Mouse (Mus musculus): ENCODE results near the gene Aldh3a2. TPM values are rescaled to one million over a fixed set of nuclear protein-coding genes. Genes with fewer than 3 reads are reported as not detected.
A peak's percentile ranks its signal among the peaks of the same experiment; 100 is the strongest.
"Not testable (repeated sequence)": the region's sequence is repeated elsewhere in the genome, so short reads cannot be mapped to it uniquely, and the experiment has no call there.

The Aldh3a2 gene
- total RNA-seq, 2 experiments from 2014 or later, result 43.4 to 43.6 TPM

DNA sequence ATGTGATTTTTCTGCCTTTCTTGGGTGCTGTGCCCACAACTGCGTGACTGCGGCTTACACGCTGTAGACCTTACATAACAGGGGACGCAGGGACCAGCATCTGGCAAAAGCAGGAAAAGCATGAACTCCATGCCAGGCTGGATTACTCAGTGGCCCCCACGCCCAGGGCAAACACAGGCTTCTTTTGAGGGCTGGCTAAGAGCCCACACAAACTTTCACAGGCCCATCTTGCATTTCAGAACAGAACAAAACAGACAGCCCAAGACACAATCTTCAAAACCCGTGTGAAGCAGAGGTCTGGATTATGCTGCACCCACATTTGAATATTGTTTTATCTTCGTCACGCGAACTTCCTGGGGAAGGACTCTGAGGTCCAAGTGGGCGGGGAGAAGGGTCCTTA is 58.9 kb downstream of the Aldh3a2 start:
- no peak for DNase-seq

DNA sequence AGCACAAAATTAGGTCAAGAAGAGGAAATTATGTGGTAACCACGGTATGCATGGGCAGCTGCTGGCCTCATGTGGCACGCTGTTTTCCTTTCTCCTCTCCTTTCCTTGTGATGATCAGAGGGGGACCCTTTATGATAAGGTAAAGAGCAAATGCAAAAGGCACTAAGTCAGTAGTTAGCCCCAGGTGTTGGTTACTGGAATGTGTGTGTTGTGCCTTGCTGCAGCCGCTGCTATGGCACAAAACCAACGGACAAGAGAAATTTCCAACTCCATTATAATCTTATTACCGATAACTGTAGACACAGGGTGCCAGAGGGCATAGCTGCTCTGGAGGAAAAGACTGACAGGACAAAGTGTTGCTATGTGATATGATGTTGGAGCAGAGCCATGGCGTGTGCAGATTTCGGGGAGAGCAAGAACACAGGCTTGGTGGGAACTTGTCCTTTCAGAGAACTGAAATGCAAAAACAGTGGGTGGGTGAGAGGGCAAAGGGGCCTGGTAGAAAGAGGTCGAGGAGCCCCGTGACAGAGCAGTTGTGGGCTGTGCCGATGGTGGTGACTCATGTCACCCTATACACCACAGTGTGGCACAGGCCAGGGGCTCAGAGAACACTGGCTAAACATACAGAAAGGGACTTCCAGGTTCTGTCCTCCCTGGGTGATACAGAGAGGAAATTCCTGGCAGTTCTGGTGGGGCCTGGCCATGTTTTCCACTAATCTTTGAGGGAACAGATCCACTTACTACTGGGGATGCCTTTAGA is 59.6 kb downstream of the Aldh3a2 start, which contains the start of gene Aldh3a1:
TSS of gene Aldh3a1 (plus strand) at position 51 of the 760 bp plus-strand sequence.
- peak; percentile 33 for DNase-seq

- no peak for DNase-seq
Measured at GRCm38 (mm10) chr11:61206136-61206535, 61.1 kb downstream of the Aldh3a2 start.

DNA sequence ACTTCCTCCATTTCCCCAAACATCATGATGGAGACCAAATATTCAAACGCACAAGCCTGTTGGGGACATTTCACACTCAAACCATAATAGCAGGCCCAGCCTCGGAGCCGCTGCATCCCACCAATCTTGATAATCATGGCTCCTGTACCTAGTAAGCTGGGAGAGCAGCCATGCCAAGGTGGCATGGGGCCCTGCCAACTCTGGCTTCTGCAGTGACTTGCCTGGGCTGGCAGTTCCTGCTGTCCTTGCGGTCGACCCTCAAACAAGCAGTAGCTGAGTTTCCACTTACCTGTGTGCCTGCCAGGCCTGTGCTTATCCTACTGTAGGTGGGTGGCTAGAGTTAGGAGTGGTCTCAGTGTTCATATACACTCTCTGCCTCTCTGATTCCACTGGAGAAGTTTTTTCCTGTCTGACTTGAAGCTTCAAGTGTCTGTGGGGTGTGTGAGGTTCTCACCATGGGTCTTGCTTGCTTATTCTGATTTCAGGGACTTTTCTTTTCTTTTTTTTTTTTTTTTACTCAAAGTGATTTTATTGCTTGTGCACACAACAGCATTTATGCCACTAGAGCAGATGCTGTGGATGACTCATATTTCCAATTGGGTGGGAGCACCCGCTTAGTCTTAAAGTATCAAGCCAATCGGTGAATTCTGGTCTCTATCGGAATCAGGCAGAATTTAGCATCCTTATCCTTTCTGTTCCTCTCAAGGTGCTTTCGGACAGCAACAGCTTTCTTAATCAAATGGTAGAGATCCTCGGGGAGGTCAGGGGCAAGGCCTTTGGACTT is 61.9 kb downstream of the Aldh3a2 start:
- DNase-seq, result no peak

GRCm38 (mm10) chr11:61202810-61203209 is 64.5 kb downstream of the Aldh3a2 start:
- no peak for DNase-seq

DNA sequence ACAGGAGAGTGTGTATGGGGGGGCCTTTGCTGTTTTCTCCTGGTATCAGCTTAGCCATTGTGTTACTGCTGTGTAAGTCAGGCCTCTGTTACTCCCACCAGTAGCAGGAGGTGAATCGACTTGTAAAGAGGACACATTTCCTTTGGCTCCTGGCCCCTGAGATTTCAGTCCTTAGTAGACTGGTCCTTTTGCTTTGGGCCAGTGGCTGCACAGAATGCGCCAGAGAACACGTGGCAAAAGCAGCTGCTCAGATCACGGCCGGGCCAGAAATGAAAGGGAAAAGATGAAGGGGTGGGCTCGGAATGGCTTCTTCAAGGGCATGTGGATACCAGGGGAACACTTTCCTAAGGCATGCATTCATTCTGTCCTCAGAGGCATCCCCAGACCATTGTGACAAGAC is 65.1 kb downstream of the Aldh3a2 start:
- no peak for DNase-seq

DNA sequence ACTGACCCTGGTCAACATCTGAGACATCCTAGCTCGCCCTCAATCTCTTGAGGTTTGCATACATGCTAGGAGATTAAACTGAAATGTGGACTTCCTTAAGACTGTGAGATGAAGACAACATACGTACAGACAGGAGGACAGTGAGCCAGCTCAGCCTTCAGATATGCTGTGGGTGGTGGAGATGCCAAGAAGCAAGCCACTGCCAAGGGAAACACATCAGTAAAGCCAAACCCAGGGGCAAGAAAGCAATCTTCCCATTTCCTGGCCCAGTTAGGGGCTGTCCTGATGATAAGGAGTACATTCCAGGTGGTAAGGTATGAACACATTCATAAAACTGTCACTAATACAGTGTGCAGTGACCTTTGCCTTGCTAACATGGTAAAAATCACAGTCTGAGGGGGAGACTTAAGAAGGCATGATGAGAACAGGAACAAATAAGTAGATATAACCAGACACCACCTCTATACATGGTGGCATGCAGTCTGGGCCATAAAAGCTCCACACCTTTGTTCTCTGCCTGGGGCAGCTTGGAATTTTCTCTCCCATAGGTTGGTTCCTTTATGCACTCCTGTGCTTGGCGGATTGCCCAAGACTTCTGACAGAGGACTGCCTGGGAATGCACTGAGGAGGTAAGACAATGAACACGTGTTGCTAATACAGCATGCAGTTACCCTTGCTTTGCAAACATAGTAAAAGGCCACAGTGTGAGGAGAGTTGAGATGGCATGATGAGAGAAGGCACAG is 67.5 kb downstream of the Aldh3a2 start:
- no peak for DNase-seq

- DNase-seq, result no peak
Measured at GRCm38 (mm10) chr11:61197935-61198334, 69.3 kb downstream of the Aldh3a2 start.

DNA sequence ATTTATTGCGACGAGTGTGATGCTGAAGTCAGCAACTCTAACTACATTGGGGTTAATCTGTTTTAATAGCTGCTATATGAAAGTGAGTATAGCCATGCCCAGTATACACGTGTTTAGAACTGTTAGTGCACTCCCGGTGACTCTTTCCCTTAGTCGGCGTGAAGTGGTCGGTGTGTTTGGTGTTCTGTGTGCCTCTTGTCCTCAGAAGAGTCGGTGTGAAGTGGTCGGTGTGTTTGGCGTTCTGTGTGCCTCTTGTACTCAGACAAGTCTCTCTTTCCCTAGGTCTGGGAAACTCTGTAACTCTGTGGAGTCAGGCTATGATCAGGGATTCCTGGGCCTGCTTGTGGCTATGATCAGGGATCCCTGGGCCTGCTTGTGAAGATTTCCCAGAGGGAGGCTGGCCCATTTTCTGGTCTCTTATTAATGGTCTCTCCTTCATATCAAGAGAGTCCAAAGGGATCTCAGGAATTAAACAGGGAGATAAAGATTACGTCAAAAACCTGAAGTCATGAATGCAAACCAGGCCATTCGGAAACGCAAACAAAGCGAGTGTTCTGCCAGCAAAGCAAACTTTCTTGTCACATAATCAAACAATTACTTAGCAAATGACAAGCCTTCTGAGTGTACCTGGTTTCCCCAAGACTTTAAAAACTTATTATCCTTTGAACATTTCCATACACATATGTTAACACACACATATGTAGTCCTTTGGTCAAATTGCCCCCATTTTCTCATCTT is 70.5 kb downstream of the Aldh3a2 start:
- no peak for DNase-seq

DNA sequence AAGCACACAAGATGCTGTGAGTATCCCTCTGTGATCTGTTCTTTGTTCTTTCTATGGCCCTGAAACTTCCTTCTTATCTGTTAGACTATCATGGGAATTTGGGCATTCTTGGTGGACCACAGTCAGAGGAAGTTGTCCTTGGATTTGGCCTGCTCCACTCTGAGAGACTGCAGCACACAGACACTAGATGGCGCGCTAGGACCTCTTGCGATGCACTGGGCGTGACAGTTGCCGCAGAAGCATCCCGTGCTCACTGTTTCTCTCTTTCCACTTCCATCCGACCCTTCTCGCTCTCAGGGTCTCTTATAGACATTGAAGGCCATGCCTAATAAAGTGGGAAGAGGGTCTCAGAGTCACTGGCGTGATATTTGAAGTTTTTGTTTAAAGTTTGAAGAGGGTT is 73.9 kb downstream of the Aldh3a2 start:
- peak; percentile 91 for DNase-seq

DNA sequence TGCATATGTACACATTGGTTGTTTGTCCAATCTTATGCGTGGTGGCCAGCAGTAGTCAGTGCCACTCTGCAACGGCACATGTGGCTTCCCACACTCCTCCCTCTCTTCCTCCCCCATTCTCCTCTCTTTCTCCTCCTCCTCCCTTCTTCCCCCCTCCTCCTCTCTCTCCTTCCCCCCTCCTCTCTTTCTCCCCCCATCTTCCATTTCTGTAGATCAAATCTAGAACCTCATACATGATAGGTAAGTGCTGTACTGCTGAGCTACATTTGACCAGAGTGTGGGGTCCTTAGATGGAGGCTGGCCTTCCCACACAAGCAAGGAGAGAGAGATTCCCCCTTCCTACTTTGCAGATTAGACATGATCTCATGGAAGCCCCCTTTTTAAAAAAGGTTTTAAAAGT is 74.5 kb downstream of the Aldh3a2 start:
- DNase-seq, result no peak

DNA sequence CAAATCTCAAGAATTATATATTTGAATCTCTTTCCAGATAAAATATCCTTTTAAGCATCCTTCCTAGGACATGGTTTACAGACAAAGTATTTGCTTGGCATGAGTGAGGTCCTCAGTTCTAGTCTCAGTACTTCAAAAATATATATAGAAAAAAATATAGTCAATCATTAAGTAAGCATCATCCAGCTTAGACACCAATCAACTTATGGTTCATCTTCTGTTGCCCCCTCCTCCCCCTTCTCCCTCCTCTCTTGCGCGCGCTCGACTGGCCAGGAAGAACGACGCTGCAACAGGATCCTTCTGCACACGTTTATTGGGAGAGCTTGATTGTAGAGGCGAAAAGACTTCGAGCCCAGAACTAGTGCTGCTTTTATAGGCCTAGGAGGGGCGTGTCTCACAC is 75.1 kb downstream of the Aldh3a2 start:
- not testable (repeated sequence) for DNase-seq

DNA sequence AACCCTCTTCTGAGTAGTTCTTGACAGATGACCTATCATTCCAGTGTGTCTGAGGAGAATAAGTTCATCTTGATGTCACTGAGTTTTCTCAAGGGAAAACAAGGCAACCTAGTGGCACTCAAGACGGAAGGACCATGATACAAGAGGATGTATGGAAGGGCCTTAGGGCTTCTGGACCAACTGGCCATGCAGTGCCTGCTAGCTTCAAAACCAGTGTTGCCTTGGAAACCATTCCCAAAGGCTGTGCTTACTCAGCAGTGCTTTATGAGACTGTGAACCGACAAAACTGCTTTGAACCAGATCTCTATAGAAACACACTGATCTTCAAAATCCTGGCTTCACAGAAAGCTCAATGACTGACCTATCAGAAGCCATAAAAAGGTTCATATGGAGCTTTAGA is 76.5 kb downstream of the Aldh3a2 start:
- DNase-seq, result no peak

DNA sequence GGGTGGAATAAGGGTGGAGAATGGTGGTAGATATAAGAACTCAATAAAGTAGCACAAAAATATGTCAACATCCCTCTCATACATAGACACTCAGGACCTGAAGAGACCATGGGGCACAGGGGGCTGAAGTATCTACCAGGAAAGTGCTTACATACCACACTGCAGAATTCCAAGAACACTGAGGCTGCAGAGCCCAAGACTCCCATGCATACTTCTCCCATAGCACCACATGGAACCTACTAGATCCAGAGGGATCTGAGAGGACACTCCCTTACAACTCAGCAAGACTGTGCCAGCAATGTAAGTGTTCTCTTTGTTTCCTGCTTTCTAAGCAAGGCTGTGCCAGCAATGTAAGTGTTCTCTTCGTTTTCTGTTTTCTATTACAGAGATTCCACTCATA is 83.4 kb downstream of the Aldh3a2 start:
- DNase-seq, result no peak

- no peak for DNase-seq
Measured at GRCm38 (mm10) chr11:61181624-61182023, 85.6 kb downstream of the Aldh3a2 start.

DNA sequence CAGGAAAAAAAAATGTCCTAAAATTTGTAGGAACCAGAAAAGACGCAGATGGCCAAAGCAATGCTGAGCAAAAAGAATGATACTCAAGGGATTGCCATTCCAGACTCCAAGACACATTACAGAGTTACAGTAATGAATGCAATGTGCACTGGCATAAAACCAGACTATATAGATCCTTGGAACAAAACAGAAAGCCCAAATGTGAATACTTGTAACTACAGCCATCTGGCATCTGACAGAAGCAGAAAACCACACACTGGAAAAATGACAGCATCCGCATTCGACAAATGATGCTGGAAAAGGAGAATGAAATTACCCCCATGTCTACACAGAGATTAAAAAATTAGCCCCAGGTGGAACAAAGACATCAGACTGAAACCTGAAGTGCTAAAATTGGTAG is 86.9 kb downstream of the Aldh3a2 start:
- no peak for DNase-seq

GRCm38 (mm10) chr11:61176321-61176720 is 90.9 kb downstream of the Aldh3a2 start:
- DNase-seq, result no peak

DNA sequence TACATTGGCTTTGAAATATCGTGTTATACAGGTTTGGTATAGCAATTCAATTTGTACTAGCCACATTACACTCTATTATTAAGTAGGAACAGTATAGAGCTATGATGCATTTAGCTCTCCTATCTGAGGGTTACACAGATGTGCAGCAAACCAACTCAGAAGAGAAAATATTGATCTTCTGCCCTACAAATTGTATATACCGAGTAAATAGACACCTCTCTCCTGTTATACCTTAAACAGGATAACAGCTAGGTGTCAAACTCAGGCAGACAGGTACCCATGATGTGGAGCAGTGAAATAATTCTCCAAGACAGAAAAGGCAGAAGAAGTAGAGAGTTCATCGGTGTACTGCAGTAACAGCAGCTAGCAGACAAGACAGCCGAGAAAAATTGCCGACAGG is 91.5 kb downstream of the Aldh3a2 start:
- DNase-seq, result no peak

- DNase-seq, result peak; percentile 99
Measured at GRCm38 (mm10) chr11:61174821-61175658, 92.2 kb downstream of the Aldh3a2 start, which contains the start of gene Usp22. Gene Usp22 (minus strand): TSS chr11:61175055.

GRCm38 (mm10) chr11:61174291-61174820 is 92.9 kb downstream of the Aldh3a2 start:
- DNase-seq, result peak; percentile 75

- DNase-seq, result not testable (repeated sequence)
Measured at GRCm38 (mm10) chr11:61173477-61173876, 93.8 kb downstream of the Aldh3a2 start.

All from heart, postnatal 4 days (tissue).